Mouse (Mus musculus): ENCODE data around the gene Acbd6.

The Acbd6 gene

GRCm38 (mm10) chr1:155729113-155729795 lies 171.3 kb downstream of the Acbd6 start:
- no peak for DNase-seq

DNA sequence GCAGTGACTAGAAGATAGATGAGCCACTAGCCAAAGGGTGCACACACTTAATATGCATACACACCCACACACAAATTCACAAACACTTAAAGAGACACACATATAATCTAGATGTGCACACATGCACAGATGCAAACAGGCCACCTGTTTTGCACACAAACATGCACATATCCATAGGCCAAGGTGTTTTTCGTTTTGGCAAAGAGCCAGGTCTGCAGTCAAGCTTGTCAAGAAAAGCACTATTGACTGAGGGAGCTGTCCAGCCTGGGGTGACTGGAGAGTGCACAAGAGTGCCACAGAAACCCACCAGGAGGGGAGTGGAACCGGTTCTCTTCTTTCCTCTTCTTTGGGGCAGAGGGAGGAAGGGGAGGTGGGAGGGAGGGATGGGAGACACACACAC lies 173.2 kb downstream of the Acbd6 start:
- no peak for DNase-seq

GRCm38 (mm10) chr1:155736096-155736825 lies 178.3 kb downstream of the Acbd6 start:
- no peak for DNase-seq

GRCm38 (mm10) chr1:155737017-155737808 lies 179.3 kb downstream of the Acbd6 start:
- no peak for DNase-seq

DNA sequence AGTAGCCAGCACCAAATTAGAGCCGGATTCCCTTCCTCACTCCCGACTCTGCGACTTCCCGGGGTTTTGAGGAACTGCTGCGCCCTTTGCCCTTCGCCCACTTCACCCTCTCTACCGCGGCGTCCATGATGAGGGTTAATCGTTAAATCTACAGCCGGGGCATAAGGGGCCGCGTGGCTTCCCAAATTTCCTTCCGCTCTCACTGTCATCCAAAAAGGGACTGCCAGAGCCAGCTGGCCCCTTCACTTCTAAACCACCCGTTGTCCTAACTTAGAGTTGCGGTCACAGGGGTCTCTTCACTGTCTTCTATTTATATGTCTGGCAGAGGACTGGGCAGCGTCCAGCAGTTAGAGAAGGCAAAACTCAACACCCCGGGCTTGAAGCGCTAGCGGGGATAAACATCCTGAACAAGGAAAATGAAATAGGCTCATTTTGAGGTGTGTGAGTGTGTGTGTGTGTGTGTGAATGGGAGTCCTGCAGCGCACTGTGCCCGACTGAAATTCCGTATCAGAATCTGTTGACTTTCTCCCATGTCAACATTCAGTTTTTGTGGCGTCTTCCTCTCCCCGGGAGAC lies 180.0 kb downstream of the Acbd6 start:
- no peak for DNase-seq
